Mouse (Mus musculus) kidney, postnatal 4 days (tissue): ENCODE data around the gene Dlx3.

Experiments
- DNase-seq, 2 experiments: peaks; one replicate each; pipeline ENCODE4 v3.0.0; 2021; ENCODE audit warnings: mixed read lengths in 2 of 2

The Dlx3 gene

GRCm38 (mm10) chr11:95157872-95158271 is 38.0 kb downstream of the Dlx3 start:
- no peak for DNase-seq

- DNase-seq, result no peak
Measured at GRCm38 (mm10) chr11:95159763-95160371, 39.9 kb downstream of the Dlx3 start.

GRCm38 (mm10) chr11:95160693-95161092 is 40.8 kb downstream of the Dlx3 start:
- peak; percentile 43 to 52 for DNase-seq

GRCm38 (mm10) chr11:95161708-95162107 is 41.8 kb downstream of the Dlx3 start:
- DNase-seq, result no peak

- DNase-seq, result no peak
Measured at GRCm38 (mm10) chr11:95165857-95166256, 45.9 kb downstream of the Dlx3 start.
